Mouse (Mus musculus): ENCODE measurements around the gene Uhrf2. TPM values are rescaled to one million over a fixed set of nuclear protein-coding genes. Genes with fewer than 3 reads are reported as not detected.
"Not testable (repeated sequence)": the region's sequence is repeated elsewhere in the genome, so short reads cannot be mapped to it uniquely, and the experiment has no call there.

Uhrf2 gene
- polyA plus RNA-seq, 1 experiment from 2014 or later: 65.1 TPM

- H3K27me3 ChIP-seq: peaks cover 14% of the 10 kb centered on the region
- in situ Hi-C loops (cut with MboI; ENCODE audit: low pct_unique_long_range_greater_than_20kb): no loop called here
- ChIA-PET POLR2A (no interaction called here), CTCF (no interaction called here)
- no peak for DNase-seq (ENCODE audit: low read depth, low spot score)
- TF ChIP-seq CTCF (IDR thresholded peaks at IDR 0.05): no peak
- no peak for ATAC-seq
These were observed 14.2 kb upstream of the Uhrf2 start for GRCm38 (mm10) chr19:30016156-30016555.

- H3K27me3 ChIP-seq: peaks cover 21% of the 10 kb centered on the region
- DNase-seq (ENCODE audit: low read depth, low spot score); in situ Hi-C loops (cut with MboI; ENCODE audit: low pct_unique_long_range_greater_than_20kb); POLR2A ChIA-PET; ATAC-seq: not testable (repeated sequence)
- CTCF ChIA-PET: interaction anchor here (1.6 kb wide), 1 partner anchor 13 kb away, joined by 4 read pairs; no protein-coding TSS in a partner anchor
These were observed 6.9 kb upstream of the Uhrf2 start for GRCm38 (mm10) chr19:30023419-30023818.

- ChIA-PET POLR2A (no interaction called here), CTCF (no interaction called here)
- DNase-seq (ENCODE audit: low read depth, low spot score) (no peak), ATAC-seq (no peak)
- TF ChIP-seq CTCF (IDR thresholded peaks at IDR 0.05): no peak
- no peaks in the 10 kb centered on the region for H3K27me3 ChIP-seq
- in situ Hi-C loops (cut with MboI; ENCODE audit: low pct_unique_long_range_greater_than_20kb): no loop called here
These were observed 1.2 kb upstream of the Uhrf2 start for GRCm38 (mm10) chr19:30029002-30029710.

- ATAC-seq: peak; percentile 55
- CTCF ChIA-PET: no interaction called here
- no peak for DNase-seq (ENCODE audit: low read depth, low spot score)
- POLR2A ChIA-PET: interaction anchor here (0.6 to 1.0 kb wide), 2 partner anchors 46 to 194 kb away, joined by 3 to 5 read pairs; no protein-coding TSS in a partner anchor
- in situ Hi-C loops (cut with MboI; ENCODE audit: low pct_unique_long_range_greater_than_20kb): no loop called here
- no peaks in the 10 kb centered on the region for H3K27me3 ChIP-seq
- TF ChIP-seq CTCF (IDR thresholded peaks at IDR 0.05): no peak
These were observed 539 bp downstream of the Uhrf2 start for GRCm38 (mm10) chr19:30030636-30031467.

- no peaks in the 10 kb centered on the region for H3K27me3 ChIP-seq
- in situ Hi-C loops (cut with MboI; ENCODE audit: low pct_unique_long_range_greater_than_20kb): no loop called here
- ATAC-seq: no peak
- ChIA-PET CTCF (no interaction called here), POLR2A (interaction anchor here (1.0 kb wide), 1 partner anchor 47 kb away, joined by 3 read pairs; no protein-coding TSS in a partner anchor)
- TF ChIP-seq CTCF (IDR thresholded peaks at IDR 0.05): no peak
- peak; percentile 50 for DNase-seq (ENCODE audit: low read depth, low spot score)
These were observed 1.2 kb downstream of the Uhrf2 start for GRCm38 (mm10) chr19:30031468-30031931.

- ATAC-seq: no peak
- ChIA-PET POLR2A (no interaction called here), CTCF (interaction anchor here (1.4 kb wide), 1 partner anchor 17 kb away, joined by 4 read pairs; no protein-coding TSS in a partner anchor)
- no peaks in the 10 kb centered on the region for H3K27me3 ChIP-seq
- in situ Hi-C loops (cut with MboI; ENCODE audit: low pct_unique_long_range_greater_than_20kb): no loop called here
- no peak for DNase-seq (ENCODE audit: low read depth, low spot score)
- TF ChIP-seq CTCF (IDR thresholded peaks at IDR 0.05): no peak
These were observed 1.9 kb downstream of the Uhrf2 start for GRCm38 (mm10) chr19:30032206-30032605.

- no peaks in the 10 kb centered on the region for H3K27me3 ChIP-seq
- in situ Hi-C loops (cut with MboI; ENCODE audit: low pct_unique_long_range_greater_than_20kb): no loop called here
- CTCF ChIA-PET: no interaction called here
- ATAC-seq: no peak
- TF ChIP-seq CTCF (IDR thresholded peaks at IDR 0.05): no peak
- POLR2A ChIA-PET: no interaction called here
- DNase-seq (ENCODE audit: low read depth, low spot score): no peak
These were observed 5.0 kb downstream of the Uhrf2 start for GRCm38 (mm10) chr19:30035361-30035760.

- POLR2A ChIA-PET: no interaction called here
- in situ Hi-C loops (cut with MboI; ENCODE audit: low pct_unique_long_range_greater_than_20kb): no loop called here
- H3K27me3 ChIP-seq: no peaks in the 10 kb centered on the region
- TF ChIP-seq CTCF (IDR thresholded peaks at IDR 0.05): no peak
- ATAC-seq (no peak), DNase-seq (ENCODE audit: low read depth, low spot score) (no peak)
- CTCF ChIA-PET: no interaction called here
These were observed 13.4 kb downstream of the Uhrf2 start for GRCm38 (mm10) chr19:30043691-30044090.

- peak; percentile 38 for TF ChIP-seq CTCF (IDR thresholded peaks at IDR 0.05)
- ChIA-PET POLR2A (no interaction called here), CTCF (no interaction called here)
- DNase-seq (ENCODE audit: low read depth, low spot score) (no peak), ATAC-seq (no peak)
- H3K27me3 ChIP-seq: no peaks in the 10 kb centered on the region
- in situ Hi-C loops (cut with MboI; ENCODE audit: low pct_unique_long_range_greater_than_20kb): no loop called here
These were observed 14.3 kb downstream of the Uhrf2 start for GRCm38 (mm10) chr19:30044630-30045029.

- in situ Hi-C loops (cut with MboI; ENCODE audit: low pct_unique_long_range_greater_than_20kb): no loop called here
- TF ChIP-seq CTCF (IDR thresholded peaks at IDR 0.05): peak; percentile 57
- ChIA-PET POLR2A (no interaction called here), CTCF (no interaction called here)
- DNase-seq (ENCODE audit: low read depth, low spot score) (no peak), ATAC-seq (no peak)
- H3K27me3 ChIP-seq: no peaks in the 10 kb centered on the region
These were observed 15.5 kb downstream of the Uhrf2 start for GRCm38 (mm10) chr19:30045857-30046256.

- ATAC-seq: no peak
These were observed 20.3 kb downstream of the Uhrf2 start for GRCm38 (mm10) chr19:30050584-30050983.

More at GRCm38 (mm10) chr19:30050584-30050983, 20.3 kb downstream of the Uhrf2 start:
- in situ Hi-C loops (cut with MboI; ENCODE audit: low pct_unique_long_range_greater_than_20kb): no loop called here
- ChIA-PET POLR2A (no interaction called here), CTCF (interaction anchor here (1.4 kb wide), 1 partner anchor 14 kb away, joined by 3 read pairs; no protein-coding TSS in a partner anchor)
- H3K27me3 ChIP-seq: no peaks in the 10 kb centered on the region
- TF ChIP-seq CTCF (IDR thresholded peaks at IDR 0.05): no peak
- DNase-seq (ENCODE audit: low read depth, low spot score): no peak
